Mouse (Mus musculus) retina, adult 2 months (tissue): ENCODE measurements around the gene Lgals9.
A peak's percentile ranks its signal among the peaks of the same experiment; 100 is the strongest.

Experiments used
- DNase-seq: peaks from one replicate; pipeline ENCODE4 v3.0.0-alpha.2; 2012; ENCODE audit warnings: low read depth, low spot score

Lgals9 gene

GRCm38 (mm10) chr11:78984483-78985177 is at the start of gene Lgals9:
Gene Lgals9, minus strand, starts transcription at chr11:78984946.
- no peak for DNase-seq

- DNase-seq: no peak
These were observed 48.9 kb upstream of the Lgals9 start for GRCm38 (mm10) chr11:79033636-79034035.

GRCm38 (mm10) chr11:79033021-79033420 is 48.3 kb upstream of the Lgals9 start:
- DNase-seq: no peak

DNA sequence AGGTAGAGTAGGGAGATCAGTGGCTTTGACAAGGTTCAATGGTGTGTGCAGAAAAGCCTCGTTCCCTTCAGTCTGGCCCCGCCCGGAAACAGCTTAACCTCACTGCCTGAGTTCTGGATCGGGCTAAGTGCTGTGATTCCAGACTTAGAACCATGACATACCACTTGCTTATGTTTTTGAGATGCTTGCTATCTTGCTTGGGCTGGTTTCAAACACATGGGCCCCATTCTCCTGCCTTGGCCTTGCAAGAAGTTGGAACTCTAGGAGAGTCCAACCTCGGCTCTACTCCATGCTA is 46.7 kb upstream of the Lgals9 start:
- DNase-seq: no peak

GRCm38 (mm10) chr11:79030570-79031451 is 46.1 kb upstream of the Lgals9 start:
- peak; percentile 66 for DNase-seq

- DNase-seq: no peak
These were observed 39.0 kb upstream of the Lgals9 start for GRCm38 (mm10) chr11:79023751-79024150.

- no peak for DNase-seq
These were observed 38.6 kb upstream of the Lgals9 start for GRCm38 (mm10) chr11:79023342-79023741.

- DNase-seq: no peak
These were observed 38.1 kb upstream of the Lgals9 start for GRCm38 (mm10) chr11:79022836-79023235.

- DNase-seq: no peak
These were observed 35.8 kb upstream of the Lgals9 start for GRCm38 (mm10) chr11:79020535-79021045.

DNA sequence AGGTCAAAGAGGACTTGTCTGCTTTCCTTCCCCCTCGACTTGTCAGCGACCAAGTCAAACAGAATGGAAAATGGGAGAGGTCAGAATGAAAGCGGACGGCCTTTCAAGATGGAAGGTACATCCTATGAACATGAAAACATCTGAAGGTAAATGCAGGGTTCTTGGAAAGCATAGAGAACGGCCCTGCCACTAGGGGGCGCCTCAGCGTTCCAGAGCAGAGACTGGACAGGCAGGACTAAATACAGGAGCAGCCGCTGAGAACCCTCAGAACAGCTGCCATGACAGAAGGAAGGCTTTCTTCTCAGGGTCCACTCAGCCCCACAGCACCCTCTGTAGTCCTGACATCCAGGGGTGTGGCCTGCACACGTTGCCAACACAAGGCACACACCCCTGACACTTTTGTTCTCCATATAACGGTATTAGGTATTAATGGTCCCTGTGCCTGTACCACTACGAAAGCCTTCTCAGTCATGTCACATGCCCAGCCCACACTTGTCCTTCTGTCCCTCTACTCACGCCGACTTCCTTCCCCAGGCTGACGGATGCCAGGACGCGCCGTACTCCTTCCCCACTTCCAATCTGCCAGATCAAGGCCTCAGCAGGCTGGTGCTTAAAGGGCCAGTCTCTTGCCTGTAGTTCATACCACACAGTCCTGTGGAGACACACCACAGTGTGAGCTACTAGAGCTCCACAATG is 35.2 kb upstream of the Lgals9 start:
- no peak for DNase-seq

GRCm38 (mm10) chr11:79018954-79019704 is 34.4 kb upstream of the Lgals9 start:
- peak; percentile 59 for DNase-seq

DNA sequence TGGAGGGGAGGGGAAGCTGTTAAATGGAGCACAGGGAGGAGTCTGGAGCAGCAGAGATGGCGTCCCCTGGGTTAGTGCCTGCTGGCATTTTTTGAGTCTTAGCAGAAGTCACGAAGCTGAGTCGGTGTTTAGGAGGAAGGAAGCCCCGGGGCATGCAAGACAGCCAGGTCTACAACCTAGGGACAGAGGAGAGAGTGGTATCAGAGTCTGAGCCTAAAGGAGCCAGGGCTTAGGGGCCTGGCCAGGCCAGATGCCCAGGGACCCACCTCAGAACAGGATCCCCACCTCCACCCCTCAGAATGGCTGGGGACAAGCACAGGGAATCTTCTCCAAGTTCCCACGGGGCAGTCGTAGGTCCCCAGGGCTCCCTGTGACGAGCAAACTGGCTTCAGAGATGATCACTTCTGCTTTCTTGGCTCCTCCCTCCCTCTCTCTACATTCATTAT is 32.4 kb upstream of the Lgals9 start:
- no peak for DNase-seq

DNA sequence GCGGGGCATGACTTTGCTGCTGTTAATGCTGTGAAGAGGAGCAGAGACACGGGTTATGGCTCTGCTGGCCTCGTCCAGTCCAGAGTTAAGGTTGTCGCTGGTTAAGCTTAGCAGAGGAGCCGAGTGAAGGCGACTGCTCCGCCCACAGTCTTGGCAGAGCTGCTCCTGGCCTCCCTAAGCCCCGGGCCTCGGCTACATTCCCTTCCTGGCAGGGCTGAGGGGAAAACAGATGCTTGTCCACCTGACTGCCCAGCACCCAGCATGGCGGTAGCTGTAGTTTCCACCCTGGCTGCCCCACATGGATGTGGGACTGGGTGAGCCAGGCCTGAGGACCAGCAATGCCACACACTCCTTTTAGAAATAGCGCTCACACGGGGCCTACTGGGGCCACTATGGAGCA is 31.5 kb upstream of the Lgals9 start:
- DNase-seq: no peak

DNA sequence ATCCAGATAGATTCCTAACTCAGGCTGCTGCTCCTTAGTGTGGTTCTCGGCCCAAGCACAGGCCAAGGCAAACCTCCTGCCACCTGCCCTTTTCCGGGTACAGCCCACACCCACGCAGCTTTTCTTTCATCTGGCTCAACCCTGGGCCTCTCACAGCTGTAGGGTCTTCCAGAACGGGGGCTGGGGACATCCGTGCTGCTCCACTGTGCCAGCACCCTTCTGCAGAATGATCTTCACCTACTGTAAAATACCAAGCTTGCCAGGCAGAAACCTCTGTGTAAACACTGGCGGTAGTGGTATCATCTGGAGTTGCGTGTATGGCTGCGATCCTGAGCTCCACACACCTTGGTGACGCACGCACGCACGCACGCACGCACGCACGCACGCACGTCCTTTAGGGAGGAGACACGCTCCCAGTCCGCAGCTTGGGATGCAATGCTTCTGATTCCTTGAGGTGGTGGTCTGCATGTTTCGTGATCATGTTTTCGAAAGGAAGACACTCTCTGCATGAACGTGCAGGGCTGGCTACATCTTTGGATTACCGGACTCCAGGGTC is 31.0 kb upstream of the Lgals9 start:
- DNase-seq: no peak

DNA sequence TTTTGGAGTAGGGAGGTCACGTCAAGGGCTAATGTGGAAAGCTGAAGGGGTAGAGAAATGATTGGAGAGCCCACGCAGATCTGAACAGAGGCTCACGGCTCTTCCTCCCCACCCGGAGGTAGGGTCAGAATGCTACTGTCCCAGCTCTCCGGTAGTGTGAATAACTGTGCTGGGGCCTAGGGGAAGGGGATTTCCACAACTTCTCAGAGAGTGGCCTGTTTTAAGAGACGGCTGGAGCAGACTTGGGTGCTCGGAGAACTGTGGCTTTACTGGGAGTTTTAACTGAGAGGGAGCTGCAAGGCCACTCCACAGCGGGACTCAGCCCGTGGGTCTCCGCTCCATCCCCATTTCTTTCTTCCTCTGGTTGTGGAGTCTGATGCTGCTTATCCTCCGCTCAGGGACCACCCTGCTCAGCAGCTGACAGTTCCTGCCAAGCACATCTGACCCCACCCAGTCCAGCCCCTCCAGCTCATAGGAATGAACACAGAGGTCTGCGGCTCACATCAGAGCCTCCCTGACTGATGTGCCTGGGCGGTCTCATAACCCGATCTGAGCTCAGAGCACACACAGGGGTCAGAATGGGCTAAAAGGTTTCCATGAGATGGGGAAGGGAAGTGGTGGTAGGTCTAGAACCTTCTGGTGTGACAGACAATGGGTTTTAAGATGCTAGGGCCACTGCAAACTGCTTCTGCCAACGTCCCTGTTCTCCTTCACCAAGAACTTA is 30.0 kb upstream of the Lgals9 start:
- no peak for DNase-seq

GRCm38 (mm10) chr11:79013806-79014205 is 29.1 kb upstream of the Lgals9 start:
- no peak for DNase-seq

DNA sequence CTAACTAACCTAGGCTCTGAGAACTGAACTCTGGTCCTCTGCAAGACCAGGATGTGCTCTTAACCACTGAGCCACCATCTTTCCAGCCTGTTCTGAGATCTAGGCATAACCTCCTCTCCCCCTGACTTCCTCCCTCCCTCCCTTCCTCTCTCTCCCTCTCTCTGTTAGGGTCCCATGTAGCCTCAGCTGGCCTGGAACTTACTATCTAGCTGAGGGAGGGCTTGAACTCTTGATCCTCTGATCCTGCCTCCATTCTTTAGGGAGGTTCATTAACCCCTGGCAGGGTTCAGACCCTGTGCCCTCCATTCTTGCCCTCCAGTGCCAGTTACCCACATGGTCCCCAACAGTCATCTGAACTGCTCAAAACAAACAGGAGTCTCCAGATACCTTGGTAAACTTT is 28.3 kb upstream of the Lgals9 start:
- DNase-seq: no peak

GRCm38 (mm10) chr11:79012529-79012928 is 27.8 kb upstream of the Lgals9 start:
- no peak for DNase-seq

GRCm38 (mm10) chr11:79008891-79009290 is 24.1 kb upstream of the Lgals9 start:
- no peak for DNase-seq

- no peak for DNase-seq
These were observed 23.4 kb upstream of the Lgals9 start for GRCm38 (mm10) chr11:79008007-79008775.
